Mouse (Mus musculus): ENCODE results near the gene Cmklr1.
"Not testable (repeated sequence)": the region's sequence is repeated elsewhere in the genome, so short reads cannot be mapped to it uniquely, and the experiment has no call there.

Gene Cmklr1

DNA sequence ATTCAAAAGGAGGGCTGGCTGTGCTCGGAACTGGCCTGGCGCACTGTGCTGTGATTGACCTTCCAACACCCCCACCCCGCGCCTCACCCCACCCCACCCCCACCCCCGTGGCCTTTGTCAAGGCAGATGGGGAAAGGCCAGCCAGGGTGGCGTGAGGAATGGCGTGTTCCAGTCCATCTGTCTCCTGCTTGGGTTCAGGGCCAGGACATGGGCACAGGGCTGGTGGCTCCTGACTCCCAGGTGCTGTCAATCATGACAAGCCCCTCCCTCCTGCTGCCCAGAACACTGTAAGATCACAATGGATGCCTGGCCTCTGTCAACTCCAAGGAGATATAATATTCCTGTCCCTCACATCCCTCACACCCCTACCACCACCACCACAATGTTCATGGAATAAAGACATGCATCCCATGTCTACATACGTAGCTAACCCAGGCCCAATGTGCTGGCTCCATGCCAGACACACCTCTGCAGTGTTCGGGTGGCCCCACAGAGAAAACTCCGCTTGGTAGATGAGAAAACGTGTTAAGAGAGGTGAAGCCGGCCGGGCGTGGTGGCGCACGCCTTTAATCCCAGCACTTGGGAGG is 30.0 kb downstream of the Cmklr1 start:
- DNase-seq, result peak; percentile 72

DNA sequence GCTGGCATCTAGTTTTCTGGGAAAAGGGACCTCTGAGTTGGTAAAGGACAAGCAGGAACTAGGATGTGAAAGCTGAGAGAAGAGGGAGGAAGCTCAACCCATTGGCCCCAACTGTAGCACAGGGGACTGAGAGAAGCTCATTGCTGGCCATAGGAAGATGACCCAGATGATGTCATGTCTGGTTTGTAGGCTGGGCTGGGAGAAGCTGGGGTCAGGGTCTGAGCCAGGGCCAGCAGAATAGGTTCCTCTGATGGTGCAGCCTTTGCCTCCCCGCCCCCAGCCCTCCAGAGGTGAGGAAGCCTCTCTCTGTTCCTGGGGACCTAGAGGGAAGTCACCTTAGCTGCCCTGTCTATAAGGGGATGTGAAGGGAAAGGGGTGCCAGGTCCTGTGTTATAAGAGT is 31.1 kb downstream of the Cmklr1 start:
- no peak for DNase-seq

DNA sequence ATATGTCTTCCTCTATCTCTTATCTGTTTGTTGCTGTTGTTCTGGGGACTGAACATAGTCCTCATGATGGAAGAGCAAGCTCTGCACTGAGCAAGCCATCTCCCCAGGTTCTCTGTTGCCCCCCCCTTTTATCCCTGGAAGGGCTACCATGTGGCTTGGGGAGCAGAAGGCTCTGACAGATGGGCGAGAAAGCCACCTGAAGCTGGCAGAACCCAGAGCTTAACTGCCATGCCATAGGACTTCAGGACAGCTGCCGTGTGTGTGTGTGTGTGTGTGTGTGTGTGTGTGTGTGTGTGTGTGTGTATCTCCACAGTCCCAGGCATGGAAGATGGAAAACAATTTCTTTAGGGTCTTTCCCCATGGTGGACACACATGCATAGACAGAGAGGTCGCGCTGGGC is 31.5 kb downstream of the Cmklr1 start:
- peak; percentile 88 for DNase-seq

DNA sequence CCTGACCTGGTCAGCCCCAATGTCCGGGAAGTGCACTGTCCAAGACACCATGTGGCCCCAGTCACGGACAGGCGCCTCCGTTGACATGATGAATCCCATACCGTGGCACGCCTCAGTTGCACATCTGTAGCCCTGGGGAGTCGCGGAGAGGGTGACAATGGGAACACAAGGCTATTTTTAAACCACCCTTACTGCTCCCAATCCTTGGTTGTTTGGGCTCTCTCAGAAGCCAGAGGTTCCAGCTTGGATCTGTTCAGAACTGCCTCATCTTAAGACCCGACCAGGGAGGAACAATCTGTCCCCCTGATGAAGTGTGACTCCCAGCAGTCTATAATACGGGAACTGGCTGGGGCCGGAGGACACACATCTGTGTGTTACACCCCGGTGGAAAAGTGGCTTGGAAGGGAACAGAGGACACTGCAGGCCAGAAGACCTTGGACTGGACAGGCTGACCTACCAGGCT is 38.4 kb downstream of the Cmklr1 start:
- DNase-seq, result no peak

DNA sequence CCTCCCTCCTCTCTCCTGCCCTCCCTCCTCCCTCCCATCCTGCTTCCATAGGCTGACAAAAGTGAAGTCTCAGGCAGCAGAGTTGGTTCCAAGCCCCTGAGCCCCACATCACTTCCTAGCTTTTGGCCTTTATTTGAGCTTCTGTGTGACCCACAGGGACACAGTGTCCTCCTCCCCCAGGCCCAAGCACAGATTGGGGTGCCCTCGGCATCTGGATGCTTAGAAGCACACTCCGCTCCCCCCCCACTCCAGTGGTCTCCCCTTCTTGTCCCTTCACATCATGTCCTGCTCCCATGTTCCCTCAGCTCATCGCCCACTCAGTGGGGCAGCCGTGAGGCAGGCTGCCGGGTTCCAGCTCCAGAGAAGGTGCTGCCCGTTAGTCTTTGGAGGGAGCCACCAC is 39.1 kb downstream of the Cmklr1 start:
- no peak for DNase-seq

DNA sequence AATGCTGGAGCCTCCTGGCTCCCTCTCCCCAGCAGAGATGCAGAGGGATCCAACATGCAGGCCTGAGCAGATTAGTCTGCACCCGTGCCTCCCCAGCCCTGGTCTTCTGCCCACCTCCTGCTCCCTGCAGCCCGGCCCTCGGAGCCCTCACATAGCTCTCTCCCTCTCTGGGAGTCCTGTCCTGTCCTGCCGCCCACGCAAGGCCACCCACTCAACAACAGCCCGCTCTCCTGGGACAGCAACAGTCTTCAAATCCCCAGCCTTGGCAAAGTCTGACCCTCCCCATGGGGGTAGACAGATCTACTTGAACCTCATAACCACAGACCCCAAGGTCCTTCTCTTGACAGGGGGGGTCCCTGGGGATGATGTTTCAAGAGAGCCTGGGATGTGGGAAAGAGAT is 39.7 kb downstream of the Cmklr1 start:
- DNase-seq, result no peak

DNA sequence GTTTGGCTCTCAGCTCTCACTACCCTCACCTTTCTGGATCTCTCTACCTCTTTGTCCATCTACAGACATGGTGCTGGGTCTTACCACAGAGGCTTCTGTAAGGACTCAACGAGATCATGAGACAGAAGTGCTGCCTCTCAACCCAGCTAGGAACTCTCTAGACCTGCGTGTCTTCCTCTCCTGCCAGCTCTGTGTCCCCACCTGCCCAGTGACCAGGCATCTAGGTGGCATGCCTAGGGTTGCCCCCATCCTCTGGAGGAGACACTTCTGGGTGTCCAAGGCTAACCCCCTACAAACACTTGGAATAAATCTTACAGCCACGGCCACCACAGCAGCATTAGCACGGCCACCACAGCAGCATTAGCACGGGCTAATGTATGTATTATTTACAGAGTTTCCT is 40.3 kb downstream of the Cmklr1 start:
- no peak for DNase-seq

DNA sequence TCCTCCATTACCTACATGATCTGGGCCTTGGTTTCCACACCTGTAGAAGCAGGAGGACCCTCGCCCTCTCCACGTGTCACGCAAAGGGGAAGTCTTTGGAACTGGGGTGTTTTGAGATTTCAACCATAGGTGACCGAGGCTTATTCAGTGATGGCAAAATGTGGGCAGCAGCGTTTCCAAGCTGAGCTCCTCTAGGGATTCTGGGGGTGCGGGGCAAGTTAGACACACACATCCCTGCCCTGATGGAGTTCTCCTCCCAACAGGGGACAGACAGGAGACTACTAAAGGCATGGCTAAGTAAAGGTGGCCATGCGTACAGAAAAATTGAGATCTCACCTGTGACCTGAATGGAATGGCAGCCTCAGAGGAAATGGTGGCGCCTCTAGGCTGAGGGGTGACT is 41.7 kb downstream of the Cmklr1 start:
- DNase-seq, result no peak

DNA sequence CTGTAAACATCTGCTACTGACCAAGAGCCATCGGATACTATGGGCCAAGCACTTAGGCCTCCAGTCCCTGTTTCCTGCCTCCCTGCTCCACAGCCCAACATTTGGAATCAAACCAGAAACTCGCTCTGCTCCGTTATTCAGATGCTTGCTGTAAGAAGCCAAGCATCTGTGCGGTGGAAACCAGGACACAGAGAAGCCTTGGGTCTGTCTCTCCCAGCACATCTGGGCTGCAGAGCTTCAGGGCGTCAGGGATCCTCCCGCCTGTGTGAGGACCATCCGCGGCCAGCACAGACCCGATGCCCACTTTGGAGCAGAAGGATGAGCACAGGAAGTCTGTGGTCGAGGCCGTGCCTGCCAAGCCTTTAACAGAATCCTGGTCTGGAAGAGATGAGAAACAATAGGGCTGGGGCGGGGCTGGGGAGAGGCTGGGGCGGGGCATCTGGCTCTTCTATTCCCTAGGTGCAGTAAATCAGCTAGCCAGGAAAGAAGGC is 42.2 kb downstream of the Cmklr1 start:
- DNase-seq, result no peak

DNA sequence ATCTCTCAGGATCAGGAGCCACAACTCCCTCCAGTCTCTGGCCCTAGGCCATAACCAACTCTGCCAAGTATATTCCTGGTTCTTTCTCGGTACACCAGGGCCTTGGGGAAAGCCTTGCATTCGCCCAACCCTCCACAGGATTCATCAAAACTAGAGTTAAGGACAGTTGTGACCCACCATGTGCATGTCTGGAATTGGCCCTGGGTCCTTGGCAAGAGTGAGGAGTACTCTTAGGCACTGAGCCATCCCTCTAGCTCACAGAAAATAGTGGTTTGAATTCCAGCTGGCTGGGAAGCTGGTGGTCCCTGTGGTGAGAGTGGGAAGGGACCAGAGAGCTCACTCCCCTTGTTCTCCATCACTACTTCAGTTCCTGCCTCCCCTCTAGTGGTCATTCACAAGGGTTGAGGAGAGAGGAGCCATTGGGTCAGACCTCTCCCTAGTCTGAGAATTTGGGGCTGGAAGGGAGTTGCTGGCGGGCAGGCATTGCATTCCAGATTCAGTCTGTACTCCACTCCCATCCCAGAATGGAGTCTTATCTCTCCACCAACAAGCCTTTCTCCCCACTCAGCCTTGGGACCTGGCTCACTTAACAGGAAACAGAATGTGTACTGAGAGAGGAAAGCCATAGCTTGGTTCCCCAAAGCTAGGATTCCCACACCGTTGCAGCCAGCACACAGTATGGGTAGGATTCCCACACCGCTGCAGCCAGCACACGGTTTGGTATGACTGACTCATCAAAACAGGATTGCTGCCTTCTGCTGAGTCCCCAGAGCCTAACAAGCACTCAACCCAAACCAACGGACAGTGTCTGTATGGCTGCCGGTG is 43.1 kb downstream of the Cmklr1 start:
- DNase-seq, result no peak

DNA sequence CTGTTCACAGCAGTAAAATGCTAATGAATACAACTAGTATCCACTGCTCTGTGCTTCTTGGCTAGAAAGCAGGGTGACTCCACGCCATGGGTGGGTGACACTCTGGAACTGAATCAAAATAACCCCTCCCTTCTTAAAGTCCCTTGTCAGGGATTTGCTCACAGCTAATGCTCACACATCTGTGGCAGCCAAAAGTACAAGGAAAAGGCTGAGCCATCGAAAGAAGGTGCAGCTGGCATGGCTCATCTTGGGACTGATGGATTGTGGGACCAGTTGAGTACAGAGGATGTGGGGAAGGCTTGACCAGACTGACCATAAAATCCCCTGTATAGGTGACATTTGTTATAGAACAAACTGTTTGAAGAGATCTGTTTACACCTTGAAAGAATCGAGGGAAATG is 44.1 kb downstream of the Cmklr1 start:
- DNase-seq, result no peak

DNA sequence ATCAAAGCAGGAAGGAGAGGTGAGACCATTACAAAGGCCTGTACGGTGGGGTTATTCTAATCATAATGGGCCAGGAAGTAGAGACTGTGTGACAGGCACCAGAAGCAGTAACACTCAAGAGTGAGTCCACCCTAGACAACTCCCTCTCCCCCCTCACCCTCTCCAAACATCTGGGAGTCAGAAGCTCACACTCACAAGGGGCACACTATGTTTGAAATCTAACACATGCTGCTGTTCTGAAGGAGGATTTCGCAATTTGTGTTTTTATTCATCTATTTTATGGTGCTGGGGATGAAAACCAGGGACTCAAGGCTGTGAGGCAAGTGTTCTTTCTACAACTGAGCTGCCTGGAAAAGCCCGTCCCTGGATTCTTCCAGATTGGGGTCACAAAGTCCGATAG is 45.5 kb downstream of the Cmklr1 start:
- DNase-seq, result no peak

DNA sequence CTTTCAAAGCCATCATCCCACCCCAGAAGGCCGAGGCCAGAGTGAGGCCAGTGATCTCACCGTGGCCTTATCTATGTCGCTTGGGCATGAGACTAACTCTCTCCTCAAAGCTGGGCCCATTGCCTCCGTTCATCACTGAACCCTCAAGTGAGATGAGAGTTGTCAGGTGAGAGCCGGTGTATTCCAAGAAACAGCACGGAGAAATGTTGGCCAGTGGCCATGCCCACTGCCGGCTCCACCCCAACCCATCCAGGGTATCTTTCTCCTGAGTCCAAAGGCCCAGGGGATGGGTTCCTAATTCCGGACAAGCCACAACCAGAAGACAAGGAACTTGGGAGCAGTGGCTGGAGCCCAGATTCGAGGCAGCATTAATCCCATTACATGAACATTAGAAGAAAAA is 46.8 kb downstream of the Cmklr1 start:
- no peak for DNase-seq

DNA sequence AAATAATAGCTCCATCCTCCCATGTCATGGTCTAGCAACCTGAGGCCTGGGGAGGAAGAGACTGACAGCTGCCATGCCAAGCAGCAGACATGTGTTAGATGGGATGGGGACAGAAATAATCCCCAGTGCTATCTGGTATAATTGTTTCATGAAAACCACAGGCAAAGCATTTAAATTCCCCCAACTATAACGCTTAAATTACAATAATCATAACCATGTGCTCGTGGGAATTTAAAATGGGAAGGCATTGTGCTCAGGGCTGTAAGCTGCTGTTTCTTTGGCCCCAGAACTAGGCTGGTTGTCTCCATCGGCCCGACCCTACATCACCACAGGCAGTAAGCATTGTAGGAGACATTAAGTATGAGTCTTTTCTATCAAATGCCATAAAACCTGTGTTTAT is 49.4 kb downstream of the Cmklr1 start:
- DNase-seq, result no peak

DNA sequence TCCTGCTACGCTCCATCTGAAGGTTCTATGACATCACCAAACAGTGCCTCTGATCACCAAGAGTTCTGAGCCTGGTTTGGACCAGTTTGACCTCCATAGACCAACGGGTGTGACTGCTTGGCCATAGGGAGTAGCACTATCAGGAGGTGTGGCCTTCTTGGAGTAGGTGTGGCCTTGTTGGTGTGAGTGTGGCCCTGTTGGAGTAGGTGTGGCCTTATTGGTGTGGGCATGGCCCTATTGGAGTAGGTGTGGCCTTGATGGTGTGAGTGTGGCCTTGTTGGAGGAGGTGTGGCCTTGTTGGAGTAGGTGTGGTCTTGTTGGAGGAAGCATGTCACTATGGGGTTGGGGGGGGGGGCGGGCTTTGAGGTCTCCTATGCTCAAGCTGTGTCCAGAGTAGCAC is 50.0 kb downstream of the Cmklr1 start:
- no peak for DNase-seq

DNA sequence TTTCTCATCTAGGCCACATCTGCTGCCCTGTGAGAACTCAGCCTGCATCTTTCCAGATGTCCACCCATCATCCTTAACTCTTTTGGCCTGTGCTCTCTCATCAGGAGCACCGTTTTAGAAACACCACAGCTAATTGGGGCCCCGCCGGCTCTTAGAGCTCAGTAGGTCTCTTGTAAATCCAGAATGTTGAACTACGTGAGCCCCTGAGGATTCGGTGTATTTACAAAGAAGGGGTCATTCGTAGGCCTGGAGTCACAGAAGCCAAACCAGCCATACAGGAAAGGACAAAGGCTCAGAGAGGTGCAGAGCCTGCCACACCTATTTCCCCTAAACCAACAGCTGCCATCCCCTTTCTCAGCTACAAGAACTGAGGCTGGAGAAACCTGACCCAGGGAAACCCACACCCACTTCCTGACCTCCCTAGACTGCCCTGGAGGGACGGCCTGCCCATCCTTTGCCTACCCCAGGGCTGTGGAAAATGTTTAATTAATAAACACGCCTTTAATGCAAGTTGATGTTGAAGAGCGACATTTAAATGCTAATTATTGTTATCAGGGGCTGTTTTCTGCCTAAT is 53.4 kb downstream of the Cmklr1 start:
- no peak for DNase-seq

DNA sequence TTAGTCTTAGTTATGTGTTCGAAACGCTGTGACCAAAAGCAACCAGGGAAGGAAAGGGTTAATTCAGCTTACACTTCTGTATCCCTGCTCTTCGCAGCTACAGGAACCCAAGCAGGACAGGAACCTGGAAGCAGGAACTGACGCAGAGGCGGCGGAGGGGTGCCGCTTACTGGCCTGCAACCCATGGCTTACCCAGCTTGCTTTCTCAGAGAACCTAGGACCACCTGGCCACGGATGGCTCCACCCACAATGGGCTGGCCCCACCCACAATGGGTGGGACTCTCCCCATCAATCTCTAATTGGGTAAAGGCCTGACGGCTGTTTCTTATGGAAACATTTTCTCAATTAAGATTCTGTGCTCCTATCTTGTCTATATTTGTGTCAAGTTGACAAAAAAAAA is 54.0 kb downstream of the Cmklr1 start:
- no peak for DNase-seq

DNA sequence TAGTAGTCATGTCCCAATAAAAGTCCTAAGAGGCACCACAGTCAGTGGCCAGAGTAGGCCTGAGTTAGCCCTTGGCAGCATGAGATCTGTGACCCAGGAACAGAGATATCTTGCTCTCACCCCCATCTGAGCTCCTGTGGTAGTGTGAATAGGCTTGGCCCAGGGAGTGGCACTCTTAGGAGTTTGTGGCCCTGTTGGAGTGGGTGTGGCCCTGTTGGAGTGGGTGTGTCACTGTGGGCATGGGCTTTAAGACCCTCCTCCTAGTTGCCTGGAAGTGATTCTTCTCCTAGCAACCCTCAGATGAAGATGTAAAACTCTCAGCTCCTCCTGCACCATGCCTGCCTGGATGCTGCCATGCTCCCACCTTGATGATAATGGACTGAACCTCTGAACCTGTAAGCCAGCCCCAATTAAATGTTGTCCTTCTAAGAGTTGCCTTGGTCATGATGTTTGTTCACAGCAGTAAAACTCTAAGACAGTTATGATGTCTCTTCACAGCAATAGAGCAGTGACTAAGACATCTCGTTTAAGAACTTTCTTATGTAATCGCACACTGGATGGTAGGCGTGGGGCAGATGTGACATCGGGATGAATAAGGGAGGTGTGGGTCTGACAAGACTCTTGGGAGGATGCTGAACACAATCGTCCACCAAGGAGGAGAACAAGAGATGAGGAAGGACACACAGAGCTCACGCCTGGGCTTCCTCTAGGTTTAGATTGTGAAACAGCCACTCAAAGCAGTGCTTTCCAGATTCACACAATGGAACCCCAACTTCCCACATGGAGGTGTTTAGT is 56.1 kb downstream of the Cmklr1 start:
- DNase-seq, result no peak

DNA sequence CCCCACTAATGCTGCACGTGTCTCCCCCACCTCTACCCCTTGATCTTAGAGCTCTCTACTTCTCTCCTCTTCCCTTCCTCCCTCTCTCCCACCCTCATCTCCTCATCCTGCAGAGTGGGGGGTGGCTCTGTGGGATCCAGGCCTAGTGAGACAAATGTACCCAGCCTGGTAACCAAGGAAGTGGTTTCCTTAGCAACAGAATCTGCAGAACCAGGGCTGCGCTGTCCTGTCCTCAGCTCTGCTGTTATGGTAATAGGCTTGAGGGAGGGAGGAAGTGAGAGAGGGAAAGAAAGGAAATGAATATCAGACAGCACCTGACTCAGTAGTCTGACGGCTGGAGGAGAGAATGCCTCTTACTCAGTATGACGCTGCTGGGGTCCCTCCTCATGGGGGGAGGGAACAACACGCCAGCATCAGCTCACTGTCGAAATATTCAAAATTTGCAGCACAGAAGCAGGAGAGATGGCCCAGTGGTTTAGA is 58.4 kb downstream of the Cmklr1 start:
- DNase-seq, result no peak

DNA sequence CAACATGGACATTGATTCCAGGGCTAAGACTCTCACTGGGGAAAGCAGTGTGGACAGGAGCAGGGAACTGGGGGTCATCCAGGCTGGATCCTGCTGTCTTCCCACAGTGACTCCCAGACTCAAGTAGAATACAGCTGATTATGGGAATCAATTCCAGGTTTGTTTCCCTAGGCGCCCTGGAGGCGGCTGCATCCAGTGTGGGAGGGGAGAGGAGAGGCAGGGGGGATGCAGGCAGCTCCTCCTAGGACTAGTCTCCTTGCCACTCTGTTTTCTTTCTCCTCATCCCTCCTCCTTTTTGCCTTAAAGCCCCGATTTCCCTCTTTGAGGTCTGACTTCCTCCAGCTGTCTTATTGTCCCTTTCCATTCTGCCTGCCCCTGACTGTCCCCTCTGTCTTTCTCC is 59.1 kb downstream of the Cmklr1 start:
- DNase-seq, result no peak

DNA sequence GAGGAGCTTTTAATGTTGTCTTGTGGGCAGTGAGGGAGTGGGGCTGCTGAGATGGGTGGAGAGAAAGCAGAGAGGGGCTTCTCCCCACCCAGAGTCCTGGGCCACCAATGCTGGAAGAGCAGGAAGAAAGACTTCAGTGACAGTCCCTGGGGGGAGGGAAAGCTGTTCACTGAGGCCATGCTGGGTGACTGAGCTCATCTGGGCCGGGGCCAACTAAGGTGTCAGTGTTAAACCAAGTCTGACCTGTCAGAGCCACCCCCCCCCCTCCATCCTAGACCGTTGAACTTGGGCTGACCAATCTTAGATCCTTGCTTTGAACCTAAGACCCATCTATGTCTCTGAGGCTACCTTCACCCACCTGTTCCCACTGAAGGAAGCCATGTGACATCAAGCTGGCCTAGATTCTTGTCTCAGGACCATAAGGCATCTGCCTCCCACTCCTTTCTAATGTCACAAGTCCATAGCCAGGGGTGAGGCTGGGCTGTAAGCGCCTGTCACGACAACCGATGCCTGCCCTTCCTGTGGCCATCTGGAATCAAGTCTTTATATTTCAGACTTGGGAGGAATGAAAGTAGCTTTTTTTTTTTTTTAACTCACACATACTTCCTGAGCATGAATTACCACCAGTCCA is 60.1 kb downstream of the Cmklr1 start:
- DNase-seq, result no peak

DNA sequence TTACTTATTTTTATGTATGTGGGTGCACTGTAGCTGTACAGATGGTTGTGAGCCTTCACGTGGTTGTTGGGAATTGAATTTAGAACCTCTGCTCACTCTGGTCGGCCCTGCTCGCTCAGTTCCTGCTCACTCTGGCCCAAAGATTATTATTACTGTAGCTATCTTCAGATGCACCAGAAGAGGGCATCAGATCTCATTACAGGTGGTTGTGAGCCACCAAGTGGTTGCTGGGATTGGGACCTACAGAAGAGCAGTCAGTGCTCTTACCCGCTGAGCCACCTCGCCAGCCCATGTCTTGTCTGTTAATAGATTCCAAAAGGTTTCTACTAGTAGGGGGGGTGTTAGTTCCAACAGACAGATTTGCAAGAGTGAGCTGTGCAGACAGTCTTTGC is 63.8 kb downstream of the Cmklr1 start:
- DNase-seq, result not testable (repeated sequence)

Data from cerebellum, adult 11-12 months (tissue).